8 mouse cellular contexts compared by ENCODE assay signal in the genomic region with DNA sequence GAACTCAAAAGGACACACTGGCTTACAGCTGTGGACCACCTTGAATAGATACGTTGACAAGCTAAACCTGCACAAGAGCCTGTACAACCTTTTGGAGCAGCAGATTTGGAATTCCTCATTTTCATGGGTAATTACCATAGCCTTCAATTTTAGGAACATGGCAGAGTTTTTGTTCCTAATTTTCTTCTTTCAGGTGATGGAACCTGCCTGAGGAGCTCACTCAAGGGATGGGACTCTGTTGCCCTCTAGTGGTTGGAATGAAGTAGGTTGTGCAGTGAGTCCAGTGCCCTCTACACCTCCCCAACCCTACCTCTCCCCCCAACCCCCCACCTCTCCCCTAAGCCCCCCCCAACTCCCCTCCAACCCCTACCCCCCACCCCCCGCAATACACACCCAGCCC.
A peak's percentile ranks its signal among the peaks of the same experiment; 100 is the strongest.
DNase-seq lines count a peak whose midpoint lies in the region; ATAC-seq and TF ChIP-seq lines count a peak whose summit lies in the region.
"Had no signal": no experiment of that assay in that cellular context is flagged by ENCODE, and none has a peak within 500 bp of the region (broad histone marks: within the 10 kb centered on the region; RNA-seq: fewer than 3 reads in every experiment).

No protein-coding gene starts in this region.

- H3K9ac ChIP-seq in hindbrain, postnatal 0 days (replicated peaks; ENCODE audit: low read length): no peak overlapping the region
- no peak overlapping the region for H3K9ac ChIP-seq in ES-Bruce4 (ENCODE audit: low read depth, poor library complexity, severe bottlenecking)

- ATAC-seq in hindbrain, postnatal 0 days: no peak
- no peak for ATAC-seq in erythroid progenitor cell, adult 5-6 weeks (replicated peaks; ENCODE audit: low FRiP score, poor library complexity, severe bottlenecking)

- H3K27ac ChIP-seq in hindbrain, postnatal 0 days: no peak overlapping the region
- no peak overlapping the region for H3K27ac ChIP-seq in hindbrain, embryonic 10.5 days
- H3K27ac ChIP-seq in ES-Bruce4 (ENCODE audit: insufficient read depth, low read length): no peak overlapping the region
- H3K27ac ChIP-seq in bone marrow, adult 2 months (ENCODE audit: control insufficient read depth, insufficient read depth, low read depth, low read length, poor library complexity): no peak overlapping the region

- peak; percentile 65 for TF ChIP-seq CTCF in hindbrain, postnatal 0 days (IDR thresholded peaks at IDR 0.05; ENCODE audit: low read depth)
- peak; percentile 56 for TF ChIP-seq CTCF in ES-Bruce4 (IDR thresholded peaks at IDR 0.05; ENCODE audit: low read depth, low read length)
- peak; percentile 44 for TF ChIP-seq CTCF in bone marrow, adult 2 months (IDR thresholded peaks at IDR 0.05; ENCODE audit: control insufficient read depth, insufficient read depth, low read length)

- WGBS in hindbrain, postnatal 0 days: 81% methylated on average over 2 of the region's 2 CpGs
- 70% methylated on average over 2 of the region's 2 CpGs for WGBS in hindbrain, embryonic 10.5 days
- WGBS in bone marrow, adult 2 months: 61% methylated on average over 2 of the region's 2 CpGs

- H3K27me3 ChIP-seq in hindbrain, postnatal 0 days (ENCODE audit: insufficient read depth, low read length): no peaks in the 10 kb centered on the region
- no peaks in the 10 kb centered on the region for H3K27me3 ChIP-seq in hindbrain, embryonic 10.5 days (ENCODE audit: insufficient read depth, poor library complexity, severe bottlenecking)
- H3K27me3 ChIP-seq in ES-Bruce4 (ENCODE audit: control insufficient read depth, insufficient read depth, low read length, poor library complexity, severe bottlenecking): no peaks in the 10 kb centered on the region

- no peak for TF ChIP-seq POLR2A in ES-Bruce4 (IDR thresholded peaks at IDR 0.05; ENCODE audit: insufficient read depth, low read length)
- no peak for TF ChIP-seq POLR2A in bone marrow, adult 2 months (IDR thresholded peaks at IDR 0.05; ENCODE audit: borderline replicate concordance, control insufficient read depth, low read depth, low read length)

- no peaks in the 10 kb centered on the region for H3K36me3 ChIP-seq in hindbrain, postnatal 0 days (ENCODE audit: insufficient read depth, low read length)
- no peaks in the 10 kb centered on the region for H3K36me3 ChIP-seq in hindbrain, embryonic 10.5 days
- no peaks in the 10 kb centered on the region for H3K36me3 ChIP-seq in ES-Bruce4 (ENCODE audit: control insufficient read depth, insufficient read depth, low read length, poor library complexity, severe bottlenecking)

- no peak for TF ChIP-seq EP300 in ES-Bruce4 (IDR thresholded peaks at IDR 0.05; ENCODE audit: insufficient read depth, low read depth, low read length)

- H3K4me2 ChIP-seq in hindbrain, postnatal 0 days (ENCODE audit: low read depth, low read length): no peak overlapping the region

- no peak overlapping the region for H3K4me3 ChIP-seq in hindbrain, postnatal 0 days (ENCODE audit: low read length)
- H3K4me3 ChIP-seq in hindbrain, embryonic 10.5 days: no peak overlapping the region
- H3K4me3 ChIP-seq in ES-Bruce4 (ENCODE audit: low read depth, low read length): no peak overlapping the region
- no peak overlapping the region for H3K4me3 ChIP-seq in bone marrow, adult 2 months (replicated peaks; ENCODE audit: control insufficient read depth, low read depth, low read length)
- H3K4me3 ChIP-seq: myocyte had no signal

- peak; percentile 37 for DNase-seq in hindbrain, postnatal 0 days (ENCODE audit: low spot score)
- DNase-seq in hindbrain, embryonic 10.5 days (ENCODE audit: low spot score): no peak
- peak; percentile 3 to 17 for DNase-seq in kidney, postnatal 4 days
- DNase-seq in gastrocnemius, postnatal 25 days: no peak

- H3K9me3 ChIP-seq in hindbrain, postnatal 0 days (ENCODE audit: low read length): no peaks in the 10 kb centered on the region
- H3K9me3 ChIP-seq in hindbrain, embryonic 10.5 days: no peaks in the 10 kb centered on the region
- no peaks in the 10 kb centered on the region for H3K9me3 ChIP-seq in ES-Bruce4 (replicated peaks; ENCODE audit: control insufficient read depth, insufficient read depth, low read length, poor library complexity, severe bottlenecking)

- no peaks in the 10 kb centered on the region for H3K4me1 ChIP-seq in hindbrain, postnatal 0 days (ENCODE audit: insufficient read depth, low read length)
- peaks cover 4% of the 10 kb centered on the region; the same call in 1 of the 2 replicates for H3K4me1 ChIP-seq in hindbrain, embryonic 10.5 days (replicated peaks)
- no peaks in the 10 kb centered on the region for H3K4me1 ChIP-seq in ES-Bruce4 (ENCODE audit: control insufficient read depth, insufficient read depth, low read length)
- no peaks in the 10 kb centered on the region for H3K4me1 ChIP-seq in bone marrow, adult 2 months (ENCODE audit: control insufficient read depth, insufficient read depth, low read length)

Comparison
In these comparisons a context has a peak if more than half of its experiments do, and no peak if none do; other contexts are left out.
1. DNase-seq: peak in hindbrain, postnatal 0 days (single experiment) and kidney, postnatal 4 days (2 of 2); none in hindbrain, embryonic 10.5 days (single experiment) and gastrocnemius, postnatal 25 days (single experiment).
2. Peak in every context shown above with its lines, with median percentiles within 50 percentile points of each other: CTCF ChIP-seq.